Mouse (Mus musculus): ENCODE measurements around the gene E2f8. TPM values are rescaled to one million over a fixed set of nuclear protein-coding genes. Genes with fewer than 3 reads are reported as not detected.

E2f8 gene
- total and polyA plus RNA-seq, 3 experiments: 2.6 to 17.1 (median 3.8) TPM

- no peak for DNase-seq (ENCODE audit: extremely low read depth)
- Histone ChIP-seq H3K36me3 (replicated peaks in 1 of 2; ENCODE audit: control insufficient read depth in 1 of 2, insufficient read depth in 1 of 2, low read length in 1 of 2) (no peaks in the 10 kb centered on the region), H3K79me2 (replicated peaks; ENCODE audit: control insufficient read depth, extremely low read depth, insufficient read depth, poor library complexity, severe bottlenecking) (no peaks in the 10 kb centered on the region), H3K4me2 (ENCODE audit: insufficient read depth, low read depth, poor library complexity, severe bottlenecking) (no peak overlapping the region), H3K9ac (ENCODE audit: insufficient read depth, low read depth) (no peak overlapping the region), H3K27me3 (replicated peaks) (peaks cover 2% of the 10 kb centered on the region), H3K9me3 (replicated peaks; ENCODE audit: low read length) (no peaks in the 10 kb centered on the region), H3K27ac (ENCODE audit: insufficient read depth, low read depth) (no peak overlapping the region), H3K4me3 (replicated peaks in 1 of 3; ENCODE audit: low read depth in 2 of 3, low read length in 2 of 3, poor library complexity in 1 of 3) (no peak overlapping the region), H3K4me1 (ENCODE audit: control insufficient read depth in 1 of 2, insufficient read depth in 2 of 2) (no peaks in the 10 kb centered on the region)
- dilution Hi-C loops (cut with MboI; ENCODE audit: extremely low pct_ligation_motif_present, extremely low pct_unique_long_range_greater_than_20kb, low sequenced_read_pairs) (no loop called here), in situ Hi-C loops (cut with MboI; ENCODE audit: low pct_ligation_motif_present, low pct_unique_long_range_greater_than_20kb, low sequenced_read_pairs) (no loop called here)
- no peak for TF ChIP-seq MAX (IDR thresholded peaks at IDR 0.05; ENCODE audit: low read length)
- TF ChIP-seq ETS1 (conservative IDR thresholded peaks at IDR 0.05; ENCODE audit: low read depth, low read length): no peak
- TF ChIP-seq CHD1 (IDR thresholded peaks at IDR 0.05; ENCODE audit: low read depth, low read length): no peak
- TF ChIP-seq ZNF384 (IDR thresholded peaks at IDR 0.05; ENCODE audit: low read depth, low read length): no peak
- TF ChIP-seq JUND (conservative IDR thresholded peaks at IDR 0.05; ENCODE audit: low read depth, low read length): no peak
- no peak for TF ChIP-seq USF1 (IDR thresholded peaks at IDR 0.05; ENCODE audit: low read depth, low read length)
- TF ChIP-seq ELF1 (IDR thresholded peaks at IDR 0.05; ENCODE audit: low read depth, low read length): no peak
Observed at GRCm38 (mm10) chr7:48853496-48853895, 27.9 kb downstream of the E2f8 start.

GRCm38 (mm10) chr7:48851529-48852104, 29.8 kb downstream of the E2f8 start:
- no peak overlapping the region for H3K4me2 ChIP-seq (ENCODE audit: insufficient read depth, low read depth, poor library complexity, severe bottlenecking)
- no peaks in the 10 kb centered on the region for H3K4me1 ChIP-seq (ENCODE audit: control insufficient read depth in 1 of 2, insufficient read depth in 2 of 2)
- no peaks in the 10 kb centered on the region for H3K9me3 ChIP-seq (replicated peaks; ENCODE audit: low read length)
- no peak overlapping the region for H3K4me3 ChIP-seq (replicated peaks in 1 of 3; ENCODE audit: low read depth in 2 of 3, low read length in 2 of 3, poor library complexity in 1 of 3)
- no peak overlapping the region for H3K9ac ChIP-seq (ENCODE audit: insufficient read depth, low read depth)
- peaks cover 2% of the 10 kb centered on the region for H3K27me3 ChIP-seq (replicated peaks)
- H3K36me3 ChIP-seq (replicated peaks in 1 of 2; ENCODE audit: control insufficient read depth in 1 of 2, insufficient read depth in 1 of 2, low read length in 1 of 2): no peaks in the 10 kb centered on the region
- in situ Hi-C loops (cut with MboI; ENCODE audit: low pct_ligation_motif_present, low pct_unique_long_range_greater_than_20kb, low sequenced_read_pairs): no loop called here
- no peak for DNase-seq (ENCODE audit: extremely low read depth)
- no peaks in the 10 kb centered on the region for H3K79me2 ChIP-seq (replicated peaks; ENCODE audit: control insufficient read depth, extremely low read depth, insufficient read depth, poor library complexity, severe bottlenecking)
- no peak overlapping the region for H3K27ac ChIP-seq (ENCODE audit: insufficient read depth, low read depth)
- dilution Hi-C loops (cut with MboI; ENCODE audit: extremely low pct_ligation_motif_present, extremely low pct_unique_long_range_greater_than_20kb, low sequenced_read_pairs): no loop called here
- no peak for TF ChIP-seq PAX5 (IDR thresholded peaks at IDR 0.05; ENCODE audit: low read length)
- TF ChIP-seq SIN3A (IDR thresholded peaks at IDR 0.05; ENCODE audit: low read length): no peak
- no peak for TF ChIP-seq TCF12 (IDR thresholded peaks at IDR 0.05; ENCODE audit: low read depth, low read length)
- TF ChIP-seq ELF1 (IDR thresholded peaks at IDR 0.05; ENCODE audit: low read depth, low read length): no peak
- no peak for TF ChIP-seq NRF1 (IDR thresholded peaks at IDR 0.05; ENCODE audit: low read depth, low read length)
- no peak for TF ChIP-seq RCOR1 (conservative IDR thresholded peaks at IDR 0.05; ENCODE audit: low read depth, low read length)
- no peak for TF ChIP-seq ZNF384 (IDR thresholded peaks at IDR 0.05; ENCODE audit: low read depth, low read length)
- no peak for TF ChIP-seq MAZ (IDR thresholded peaks at IDR 0.05; ENCODE audit: low read depth, low read length)
- TF ChIP-seq IRF4 (IDR thresholded peaks at IDR 0.05; ENCODE audit: low read depth, low read length): no peak
- no peak for TF ChIP-seq UBTF (IDR thresholded peaks at IDR 0.05; ENCODE audit: low read depth, low read length)
- TF ChIP-seq CHD1 (IDR thresholded peaks at IDR 0.05; ENCODE audit: low read depth, low read length): no peak
- no peak for TF ChIP-seq JUND (conservative IDR thresholded peaks at IDR 0.05; ENCODE audit: low read depth, low read length)
- no peak for TF ChIP-seq CHD2 (IDR thresholded peaks at IDR 0.05; ENCODE audit: low read length)
- no peak for TF ChIP-seq ZKSCAN1 (IDR thresholded peaks at IDR 0.05; ENCODE audit: borderline replicate concordance, low read depth, low read length)
- TF ChIP-seq POLR2AphosphoS2 (IDR thresholded peaks at IDR 0.05; ENCODE audit: low read depth, low read length): no peak
- TF ChIP-seq EP300 (IDR thresholded peaks at IDR 0.05; ENCODE audit: low read length): no peak
- no peak for TF ChIP-seq HCFC1 (IDR thresholded peaks at IDR 0.05; ENCODE audit: low read depth, low read length)

All from CH12.LX (cell line).